Mouse (Mus musculus): ENCODE results near the gene Gab2. TPM values are rescaled to one million over a fixed set of nuclear protein-coding genes. Genes with fewer than 3 reads are reported as not detected.

Gab2 gene
- polyA plus RNA-seq, 1 experiment = 6.2 TPM

DNA sequence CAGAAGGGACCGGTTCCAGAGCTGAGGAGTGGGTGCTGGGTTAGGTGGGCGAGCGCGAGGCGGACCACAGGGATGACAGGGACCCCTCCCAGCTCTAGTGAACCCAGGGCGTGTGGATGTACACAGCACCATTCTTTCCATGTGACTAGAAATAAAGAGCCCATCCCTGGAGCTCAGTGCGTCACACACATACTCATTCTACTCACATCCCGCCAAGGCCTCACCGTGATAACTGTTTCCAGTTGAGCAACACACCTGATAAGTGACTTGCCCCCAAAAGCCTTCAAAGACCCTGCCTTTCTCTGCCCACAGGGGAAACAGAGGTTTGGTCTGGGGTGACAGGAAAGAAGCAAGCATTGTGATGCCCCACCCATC lies 251.3 kb downstream of the Gab2 start:
- no peak for TF ChIP-seq CTCF (IDR thresholded peaks at IDR 0.05; ENCODE audit: borderline replicate concordance, control insufficient read depth, extremely low read depth, insufficient read depth, low read length, poor library complexity)
- TF ChIP-seq POLR2A (IDR thresholded peaks at IDR 0.05; ENCODE audit: control insufficient read depth, extremely low read depth, insufficient read depth, low read length, poor library complexity) = 0 out of 2 replicates have a peak, but pooled peaks have one; percentile 3
- Histone ChIP-seq H3K4me3 (ENCODE audit: control insufficient read depth, insufficient read depth, low read length) (peak overlapping the region; percentile 89), H3K36me3 (ENCODE audit: control insufficient read depth, insufficient read depth, low read length) (no peaks in the 10 kb centered on the region), H3K4me1 (replicated peaks; ENCODE audit: control insufficient read depth, insufficient read depth, low read length) (peaks cover 21% of the 10 kb centered on the region), H3K27ac (ENCODE audit: control insufficient read depth, insufficient read depth, low read length) (peak overlapping the region; percentile 13; the same call in 1 of the 2 replicates), H3K27me3 (ENCODE audit: control insufficient read depth, insufficient read depth, low read length) (no peaks in the 10 kb centered on the region)
- DNase-seq = no peak
- 2% methylated on average over 9 of the region's 9 CpGs for WGBS

DNA sequence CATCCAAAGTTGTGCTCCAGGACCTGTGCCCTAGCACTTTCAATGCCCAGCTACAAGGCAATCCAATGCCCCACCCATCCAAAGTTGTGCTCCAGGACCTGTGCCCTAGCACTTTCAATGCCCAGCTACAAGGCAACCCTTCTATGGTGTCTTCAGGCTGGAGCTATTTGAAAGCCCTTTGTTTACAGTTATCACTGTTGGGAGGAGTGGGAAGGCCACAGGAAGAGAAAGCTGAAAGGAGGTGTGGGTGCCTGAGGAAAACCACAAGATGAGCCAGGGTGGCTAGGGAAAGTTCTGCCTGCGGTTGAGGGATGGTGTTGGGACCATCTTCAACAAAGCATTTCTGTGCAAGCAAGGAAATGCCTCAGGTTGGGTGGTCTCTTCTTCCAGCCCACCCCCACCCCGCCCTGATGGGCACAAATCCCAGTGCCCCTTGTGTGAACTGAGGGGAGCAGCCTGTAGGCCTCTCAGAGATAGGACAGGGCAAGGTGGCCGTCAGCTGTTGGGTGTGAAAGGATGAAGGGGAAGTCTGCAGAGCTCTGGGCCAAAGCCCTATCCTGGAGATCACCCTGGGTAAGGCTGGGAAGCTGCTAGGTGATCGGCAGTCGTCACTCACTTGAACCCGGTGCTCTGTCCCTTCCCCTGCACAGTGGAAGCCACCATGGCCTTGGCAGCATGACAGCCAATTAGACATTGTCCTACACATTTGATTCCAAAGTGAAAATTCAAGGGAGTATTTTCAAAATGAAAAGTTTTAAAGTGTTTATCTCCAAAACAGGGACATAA lies 251.9 kb downstream of the Gab2 start:
- no peak for DNase-seq
- 28% methylated on average over 6 of the region's 6 CpGs for WGBS
- Histone ChIP-seq H3K27me3 (ENCODE audit: control insufficient read depth, insufficient read depth, low read length) (no peaks in the 10 kb centered on the region), H3K4me3 (ENCODE audit: control insufficient read depth, insufficient read depth, low read length) (no peak overlapping the region), H3K4me1 (replicated peaks; ENCODE audit: control insufficient read depth, insufficient read depth, low read length) (peaks cover 21% of the 10 kb centered on the region), H3K27ac (ENCODE audit: control insufficient read depth, insufficient read depth, low read length) (no peak overlapping the region), H3K36me3 (ENCODE audit: control insufficient read depth, insufficient read depth, low read length) (no peaks in the 10 kb centered on the region)
- TF ChIP-seq POLR2A (IDR thresholded peaks at IDR 0.05; ENCODE audit: control insufficient read depth, extremely low read depth, insufficient read depth, low read length, poor library complexity) (no peak), CTCF (IDR thresholded peaks at IDR 0.05; ENCODE audit: borderline replicate concordance, control insufficient read depth, extremely low read depth, insufficient read depth, low read length, poor library complexity) (no peak)

DNA sequence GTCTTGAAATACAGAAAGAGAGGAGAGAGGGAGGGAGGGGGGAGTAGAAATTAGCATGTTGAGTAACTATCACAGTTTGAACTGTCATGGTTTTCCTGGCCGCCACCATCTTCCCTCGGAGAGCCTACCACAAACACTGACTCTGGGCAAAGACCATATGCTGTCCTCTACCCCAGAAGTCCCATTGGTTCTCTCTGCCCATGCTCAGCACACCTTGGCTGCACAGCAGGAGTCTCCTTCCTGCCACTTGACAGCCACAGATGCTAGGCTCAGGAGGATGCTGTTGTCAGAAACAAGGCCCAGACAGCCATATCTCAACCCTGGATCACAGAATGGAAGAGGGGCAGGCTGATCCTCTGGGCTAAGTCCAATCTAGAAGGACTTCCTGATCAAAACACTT lies 253.0 kb downstream of the Gab2 start:
- 73% methylated on average over 2 of the region's 2 CpGs for WGBS
- no peaks in the 10 kb centered on the region for H3K27me3 ChIP-seq (ENCODE audit: control insufficient read depth, insufficient read depth, low read length)
- no peak overlapping the region for H3K27ac ChIP-seq (ENCODE audit: control insufficient read depth, insufficient read depth, low read length)
- peaks cover 21% of the 10 kb centered on the region for H3K4me1 ChIP-seq (replicated peaks; ENCODE audit: control insufficient read depth, insufficient read depth, low read length)
- no peaks in the 10 kb centered on the region for H3K36me3 ChIP-seq (ENCODE audit: control insufficient read depth, insufficient read depth, low read length)
- H3K4me3 ChIP-seq (ENCODE audit: control insufficient read depth, insufficient read depth, low read length) = no peak overlapping the region
- no peak for TF ChIP-seq CTCF (IDR thresholded peaks at IDR 0.05; ENCODE audit: borderline replicate concordance, control insufficient read depth, extremely low read depth, insufficient read depth, low read length, poor library complexity)
- TF ChIP-seq POLR2A (IDR thresholded peaks at IDR 0.05; ENCODE audit: control insufficient read depth, extremely low read depth, insufficient read depth, low read length, poor library complexity) = no peak
- DNase-seq = no peak

GRCm38 (mm10) chr7:97336678-97337077 lies 255.3 kb downstream of the Gab2 start:
- Histone ChIP-seq H3K27me3 (ENCODE audit: control insufficient read depth, insufficient read depth, low read length) (no peaks in the 10 kb centered on the region), H3K27ac (ENCODE audit: control insufficient read depth, insufficient read depth, low read length) (no peak overlapping the region), H3K36me3 (ENCODE audit: control insufficient read depth, insufficient read depth, low read length) (no peaks in the 10 kb centered on the region), H3K4me3 (ENCODE audit: control insufficient read depth, insufficient read depth, low read length) (no peak overlapping the region), H3K4me1 (replicated peaks; ENCODE audit: control insufficient read depth, insufficient read depth, low read length) (peaks cover 12% of the 10 kb centered on the region)
- 81% methylated on average over 1 of the region's 1 CpGs for WGBS
- no peak for DNase-seq
- TF ChIP-seq CTCF (IDR thresholded peaks at IDR 0.05; ENCODE audit: borderline replicate concordance, control insufficient read depth, extremely low read depth, insufficient read depth, low read length, poor library complexity) (no peak), POLR2A (IDR thresholded peaks at IDR 0.05; ENCODE audit: control insufficient read depth, extremely low read depth, insufficient read depth, low read length, poor library complexity) (no peak)

- no peaks in the 10 kb centered on the region for H3K4me1 ChIP-seq (replicated peaks; ENCODE audit: control insufficient read depth, insufficient read depth, low read length)
- H3K27me3 ChIP-seq (ENCODE audit: control insufficient read depth, insufficient read depth, low read length) = no peaks in the 10 kb centered on the region
- WGBS = 87% methylated on average over 4 of the region's 4 CpGs
- DNase-seq = no peak
- no peak for TF ChIP-seq CTCF (IDR thresholded peaks at IDR 0.05; ENCODE audit: borderline replicate concordance, control insufficient read depth, extremely low read depth, insufficient read depth, low read length, poor library complexity)
- TF ChIP-seq POLR2A (IDR thresholded peaks at IDR 0.05; ENCODE audit: control insufficient read depth, extremely low read depth, insufficient read depth, low read length, poor library complexity) = no peak
- H3K27ac ChIP-seq (ENCODE audit: control insufficient read depth, insufficient read depth, low read length) = no peak overlapping the region
- no peak overlapping the region for H3K4me3 ChIP-seq (ENCODE audit: control insufficient read depth, insufficient read depth, low read length)
- no peaks in the 10 kb centered on the region for H3K36me3 ChIP-seq (ENCODE audit: control insufficient read depth, insufficient read depth, low read length)
These were observed 257.2 kb downstream of the Gab2 start for GRCm38 (mm10) chr7:97338593-97338992.

DNA sequence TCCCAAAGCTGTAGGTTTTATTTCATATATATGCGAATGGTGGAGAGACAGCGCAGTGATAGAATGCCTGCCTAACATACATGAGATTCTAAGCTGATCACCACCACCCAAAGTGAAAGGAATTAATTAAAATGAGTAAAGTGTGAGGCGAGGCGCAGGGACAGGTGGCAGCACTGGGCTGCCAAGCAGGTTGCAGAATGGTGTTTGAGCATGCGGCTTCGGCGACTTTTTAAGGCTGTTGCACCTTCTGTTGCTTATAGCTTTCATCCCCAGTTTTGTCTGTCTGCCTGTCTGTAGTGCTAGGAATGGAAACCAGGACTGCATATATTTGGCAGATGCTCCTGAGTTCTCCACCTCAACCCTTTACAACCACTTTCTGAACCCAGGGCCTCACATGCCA lies 258.2 kb downstream of the Gab2 start:
- TF ChIP-seq CTCF (IDR thresholded peaks at IDR 0.05; ENCODE audit: borderline replicate concordance, control insufficient read depth, extremely low read depth, insufficient read depth, low read length, poor library complexity) (no peak), POLR2A (IDR thresholded peaks at IDR 0.05; ENCODE audit: control insufficient read depth, extremely low read depth, insufficient read depth, low read length, poor library complexity) (no peak)
- Histone ChIP-seq H3K27ac (ENCODE audit: control insufficient read depth, insufficient read depth, low read length) (no peak overlapping the region), H3K27me3 (ENCODE audit: control insufficient read depth, insufficient read depth, low read length) (no peaks in the 10 kb centered on the region), H3K4me1 (replicated peaks; ENCODE audit: control insufficient read depth, insufficient read depth, low read length) (no peaks in the 10 kb centered on the region), H3K36me3 (ENCODE audit: control insufficient read depth, insufficient read depth, low read length) (no peaks in the 10 kb centered on the region), H3K4me3 (ENCODE audit: control insufficient read depth, insufficient read depth, low read length) (no peak overlapping the region)
- no peak for DNase-seq
- WGBS = 98% methylated on average over 7 of the region's 7 CpGs
